Mouse (Mus musculus) retina, postnatal 7 days (tissue): ENCODE measurements around the gene 5730596B20Rik.

Experiments
- DNase-seq: peaks from one replicate; pipeline ENCODE4 v3.0.0-alpha.2; 2012; ENCODE audit warnings: low read depth, low spot score

Gene 5730596B20Rik

DNA sequence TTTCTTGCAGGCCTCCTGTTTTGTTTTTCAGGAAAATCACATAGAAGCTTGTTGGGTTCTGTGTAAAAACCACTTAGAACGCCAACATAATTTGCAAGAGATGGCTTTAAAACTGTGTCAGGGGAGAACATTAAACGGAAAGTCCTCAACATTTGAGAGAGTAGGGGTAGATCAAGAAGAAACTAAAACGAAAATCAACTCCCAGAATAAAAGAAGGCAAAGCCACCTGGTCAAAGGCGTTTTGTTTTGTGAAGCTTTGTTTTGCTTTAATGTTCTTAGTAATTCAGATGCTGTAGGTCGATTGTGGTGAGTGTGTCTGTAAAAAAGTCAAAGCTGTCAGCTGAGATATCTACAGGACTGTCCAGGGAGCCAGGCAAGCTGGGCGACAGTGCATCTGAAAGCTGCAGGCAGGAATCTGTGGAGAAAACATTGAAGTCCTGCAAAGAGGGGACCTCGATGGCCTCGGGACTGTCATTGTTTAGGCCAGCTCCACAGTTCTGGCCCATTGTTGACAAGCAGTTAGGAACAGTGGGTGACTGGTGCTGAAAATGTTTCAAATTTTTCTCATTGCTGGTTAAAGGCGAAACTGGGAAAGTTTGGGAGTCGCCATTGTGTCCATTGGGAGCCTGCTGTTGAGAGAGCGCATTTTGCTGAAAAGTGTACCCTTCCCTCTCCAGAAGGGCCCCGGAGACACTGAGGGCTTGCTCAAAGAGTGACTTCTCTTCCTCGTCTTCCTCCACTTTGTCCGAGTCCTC lies 14.5 kb upstream of the 5730596B20Rik start:
- DNase-seq: no peak

DNA sequence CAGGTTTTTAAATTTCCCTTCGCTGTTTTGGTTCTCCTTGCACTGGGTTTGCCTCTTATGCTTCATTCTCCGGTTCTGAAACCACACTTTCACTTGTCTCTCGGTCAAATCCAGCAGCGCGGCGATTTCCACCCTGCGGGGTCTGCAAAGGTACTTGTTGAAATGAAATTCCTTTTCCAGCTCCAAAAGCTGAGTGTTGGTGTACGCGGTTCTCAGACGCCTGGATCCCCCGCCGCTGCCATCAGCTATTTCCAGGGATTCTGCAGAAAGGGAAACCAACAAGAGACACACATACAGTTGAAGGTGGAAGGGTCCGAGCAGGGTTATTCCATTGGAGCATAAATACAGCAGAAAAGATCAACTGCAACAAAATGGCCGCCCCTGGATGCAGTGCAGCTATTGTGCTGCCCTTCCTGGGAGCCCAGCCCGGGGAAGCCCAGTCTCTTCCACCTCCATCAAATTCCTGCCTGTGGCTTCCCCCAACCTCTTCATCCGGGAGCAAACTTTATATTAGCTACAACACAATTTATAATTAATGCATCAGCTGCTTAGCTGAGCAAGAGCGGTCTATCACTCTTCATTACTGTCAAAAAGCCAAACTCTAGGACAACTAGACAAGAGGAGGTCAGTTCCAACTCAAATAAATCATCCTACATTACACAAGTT lies 13.8 kb upstream of the 5730596B20Rik start:
- no peak for DNase-seq

DNA sequence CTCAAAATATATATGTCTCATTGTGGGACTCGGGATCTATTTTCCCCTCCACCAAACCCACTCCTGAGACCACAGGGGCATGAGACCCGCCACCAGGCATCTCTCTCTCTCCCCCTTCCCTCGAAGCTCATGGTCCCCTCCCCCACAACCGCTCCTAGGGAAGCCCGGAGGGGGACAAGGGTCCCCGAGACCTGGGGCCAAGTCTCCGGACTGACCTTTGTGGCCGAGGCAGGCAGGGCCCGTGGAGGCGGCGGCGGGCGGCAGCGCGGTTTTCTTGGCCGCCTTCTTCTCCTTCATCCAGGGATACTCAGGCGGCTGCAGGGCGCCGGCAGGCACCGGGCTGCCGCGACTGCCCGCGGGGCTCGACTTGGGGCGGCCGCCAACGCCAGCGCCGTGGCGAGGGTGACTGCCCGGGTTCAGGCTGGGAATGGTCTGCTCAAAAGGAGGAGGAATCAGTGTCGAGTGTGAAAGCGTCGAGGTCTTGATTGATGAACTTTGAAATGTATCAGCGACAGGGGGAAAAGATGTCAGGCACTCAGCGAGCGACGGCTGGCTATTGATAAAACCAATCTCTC lies 13.2 kb upstream of the 5730596B20Rik start:
- no peak for DNase-seq

DNA sequence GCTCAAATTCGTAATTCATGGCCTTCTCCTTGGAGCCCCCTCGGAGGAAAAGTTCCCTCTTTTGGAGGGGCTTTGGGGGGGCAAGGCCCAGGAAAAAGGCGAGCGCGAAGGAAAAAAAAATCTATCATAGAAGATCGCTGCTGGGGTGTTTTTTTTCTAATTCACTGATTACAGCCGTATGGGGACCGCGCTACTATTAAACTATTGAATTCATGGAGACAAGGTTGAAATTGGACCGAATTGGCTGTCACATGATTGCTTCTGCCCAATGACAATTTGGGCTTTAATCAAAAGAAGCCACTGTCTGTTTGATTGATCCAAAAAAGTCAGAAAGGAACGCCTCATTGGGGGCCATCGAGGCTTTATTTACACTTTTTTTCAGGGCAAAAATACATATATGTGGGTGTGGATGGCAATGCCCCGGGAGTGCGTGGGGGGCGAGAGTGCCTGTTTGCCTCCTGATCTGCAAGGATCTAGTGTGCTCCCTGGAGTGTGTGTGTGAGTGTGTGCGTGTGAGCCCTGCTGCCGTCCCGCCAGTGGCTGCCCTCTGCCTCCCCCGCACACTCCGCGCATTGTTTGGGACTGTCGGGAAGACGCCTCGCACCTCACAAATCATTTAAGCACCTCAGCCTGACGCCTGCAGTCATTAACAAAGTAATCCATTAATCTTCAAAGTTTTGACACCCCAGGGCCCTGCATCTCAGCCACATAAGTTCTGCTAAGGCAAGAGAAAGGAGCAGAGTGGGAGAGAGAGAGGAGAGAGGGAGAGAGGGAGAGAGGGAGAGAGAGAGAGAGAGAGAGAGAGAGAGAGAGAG lies 12.5 kb upstream of the 5730596B20Rik start, which contains the start of gene Hoxa2:
Gene Hoxa2 (minus strand): TSS at position 206 of the 815 bp plus-strand sequence.
- DNase-seq: no peak

- DNase-seq: no peak
Measured at GRCm38 (mm10) chr6:52165441-52166370, 11.6 kb upstream of the 5730596B20Rik start.

GRCm38 (mm10) chr6:52166431-52167077 lies 10.7 kb upstream of the 5730596B20Rik start:
- DNase-seq: no peak

DNA sequence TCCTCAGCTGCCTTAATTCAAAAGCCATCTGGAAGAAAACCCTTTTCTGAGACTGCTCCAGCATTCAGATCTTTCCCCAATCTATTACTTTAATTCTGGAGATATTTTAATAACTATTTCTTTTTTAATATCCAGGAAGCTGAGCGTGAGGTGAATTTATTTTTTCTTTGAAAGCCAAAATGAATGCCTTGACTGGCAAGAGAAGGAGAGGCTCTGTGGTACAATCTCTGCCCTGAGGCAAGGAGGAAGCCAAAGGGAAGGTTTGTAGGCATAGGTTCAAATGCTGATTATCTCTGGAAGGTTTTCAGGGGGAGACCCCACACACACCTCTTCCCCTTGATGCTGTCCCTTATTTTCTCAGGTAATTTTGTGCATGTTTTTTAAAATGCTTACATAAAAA lies 10.1 kb upstream of the 5730596B20Rik start:
- DNase-seq: no peak

DNA sequence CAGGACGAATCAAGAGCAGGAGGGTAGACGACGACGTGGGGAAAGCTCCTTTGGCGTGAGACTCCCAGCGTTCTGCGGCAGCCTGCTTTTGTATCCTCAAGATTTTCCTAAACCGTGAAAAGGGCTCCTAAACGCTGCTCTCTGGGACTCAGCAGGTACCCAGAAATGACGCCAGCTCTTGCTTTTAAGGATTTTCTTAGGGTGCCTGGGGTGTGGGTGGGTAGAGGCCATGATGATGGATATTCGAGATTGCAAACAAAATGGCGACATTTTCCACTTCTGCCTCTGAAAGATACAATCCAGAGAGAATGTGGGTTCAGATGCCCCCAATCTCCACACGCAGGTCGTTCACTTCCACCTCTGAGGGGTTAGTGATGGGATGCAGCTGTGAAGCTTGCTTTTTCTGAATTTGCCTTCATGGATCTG lies 9.5 kb upstream of the 5730596B20Rik start:
- no peak for DNase-seq

- DNase-seq: no peak
Measured at GRCm38 (mm10) chr6:52168191-52169055, 8.9 kb upstream of the 5730596B20Rik start.

DNA sequence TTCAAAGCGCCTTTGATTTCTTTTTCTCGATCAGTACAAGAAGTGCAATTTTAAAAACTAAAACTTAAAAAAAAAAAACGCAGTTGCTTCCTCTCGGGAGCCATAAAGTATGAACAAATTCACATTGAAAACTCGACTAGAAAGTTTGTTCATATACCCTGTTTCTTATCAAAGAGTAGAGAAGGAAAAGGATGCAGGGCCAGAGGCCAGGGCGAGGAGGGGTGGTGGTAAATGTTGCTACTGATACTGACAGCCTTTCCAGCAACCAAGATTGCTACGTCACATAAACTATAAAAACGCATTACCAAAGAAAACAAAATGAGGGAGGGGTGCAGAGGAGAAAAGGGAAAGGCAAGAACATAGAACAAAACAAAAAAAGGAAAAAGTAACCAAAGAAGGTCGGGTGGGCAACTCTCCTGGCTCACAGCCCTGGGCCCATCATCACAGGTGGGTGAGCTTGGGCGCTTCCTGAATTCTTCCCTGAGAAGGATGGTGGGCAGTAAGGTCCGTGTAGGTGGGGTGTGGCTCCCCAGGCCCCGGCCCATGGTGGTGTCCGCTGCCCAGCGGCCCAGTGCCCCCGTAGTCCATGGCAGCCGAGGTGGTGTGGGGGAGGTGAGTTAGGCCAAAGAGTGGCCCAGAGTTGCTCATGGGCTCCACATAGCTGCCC lies 7.7 kb upstream of the 5730596B20Rik start:
- no peak for DNase-seq

DNA sequence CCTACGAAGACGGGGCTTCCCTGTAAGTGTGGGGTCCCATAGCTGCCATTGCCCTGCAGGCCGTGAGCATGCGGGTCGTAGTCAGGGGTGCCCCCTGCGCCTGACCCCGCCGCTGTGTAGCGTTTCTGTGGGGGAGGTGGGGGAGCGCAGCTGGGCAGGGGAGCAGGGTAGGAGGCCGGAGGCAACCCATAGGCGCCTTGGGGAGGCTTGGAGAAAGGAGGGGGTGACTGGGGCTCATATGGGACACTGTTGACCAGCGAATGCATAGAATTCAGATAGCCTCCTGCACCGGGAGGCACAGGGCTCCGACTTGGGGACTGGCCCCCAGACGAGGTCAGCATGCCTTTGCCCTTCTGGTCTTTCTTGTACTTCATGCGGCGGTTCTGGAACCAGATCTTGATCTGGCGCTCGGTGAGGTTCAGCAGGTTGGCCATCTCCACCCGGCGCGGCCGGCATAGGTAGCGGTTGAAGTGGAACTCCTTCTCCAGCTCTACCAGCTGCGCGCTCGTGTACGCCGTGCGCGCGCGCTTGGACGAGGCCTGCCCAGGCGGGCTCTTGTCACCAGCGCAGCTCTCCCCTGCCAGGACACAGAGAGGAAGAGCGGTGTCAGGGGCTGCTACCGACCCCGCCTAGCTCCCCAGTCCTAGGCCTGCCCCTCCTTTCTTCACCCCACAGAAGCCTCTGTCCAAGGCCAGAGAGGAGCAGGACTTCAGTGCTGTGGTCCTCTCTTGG lies 7.0 kb upstream of the 5730596B20Rik start:
- no peak for DNase-seq

GRCm38 (mm10) chr6:52170898-52171223 lies 6.4 kb upstream of the 5730596B20Rik start:
- DNase-seq: no peak

DNA sequence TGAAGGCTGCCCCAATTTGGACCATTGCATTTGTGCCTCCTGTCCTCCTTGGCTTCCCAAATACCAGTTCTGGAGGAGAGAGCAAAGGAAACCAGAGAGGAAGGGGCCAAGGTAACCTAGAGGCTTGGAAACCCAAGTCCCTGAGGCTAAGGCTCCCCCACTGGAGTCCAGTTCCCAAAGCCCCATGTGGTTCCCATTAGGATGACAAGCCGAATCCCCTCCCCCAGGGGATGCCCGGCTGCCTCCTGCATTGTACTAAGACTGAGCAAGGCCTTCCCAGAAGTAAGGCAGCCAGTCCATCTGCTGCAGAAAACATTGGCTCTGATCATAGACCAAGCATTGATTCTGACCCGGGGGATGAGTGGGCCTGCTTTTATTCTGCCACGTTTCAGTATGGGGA lies 6.0 kb upstream of the 5730596B20Rik start:
- DNase-seq: no peak

- DNase-seq: no peak
Measured at GRCm38 (mm10) chr6:52171938-52172337, 5.4 kb upstream of the 5730596B20Rik start.

DNA sequence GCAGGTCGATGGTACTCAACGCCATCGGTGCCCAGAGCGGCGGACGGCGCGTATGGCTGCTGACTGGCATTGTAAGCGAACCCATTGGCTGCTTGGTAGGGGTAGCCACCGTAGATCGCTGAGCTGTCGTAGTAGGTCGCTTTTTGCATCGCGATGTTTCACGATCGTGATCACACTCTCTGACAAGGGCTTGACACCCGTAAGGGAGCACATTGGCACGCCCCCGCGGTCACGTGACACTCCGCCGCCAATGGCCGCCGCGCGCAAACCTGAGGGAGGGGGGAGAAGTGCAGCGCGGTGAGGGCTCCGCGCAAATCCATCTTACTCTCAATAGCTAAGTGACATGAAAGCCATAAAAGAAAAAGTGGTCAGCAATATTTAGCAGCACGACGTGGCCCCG lies 4.8 kb upstream of the 5730596B20Rik start:
- no peak for DNase-seq

DNA sequence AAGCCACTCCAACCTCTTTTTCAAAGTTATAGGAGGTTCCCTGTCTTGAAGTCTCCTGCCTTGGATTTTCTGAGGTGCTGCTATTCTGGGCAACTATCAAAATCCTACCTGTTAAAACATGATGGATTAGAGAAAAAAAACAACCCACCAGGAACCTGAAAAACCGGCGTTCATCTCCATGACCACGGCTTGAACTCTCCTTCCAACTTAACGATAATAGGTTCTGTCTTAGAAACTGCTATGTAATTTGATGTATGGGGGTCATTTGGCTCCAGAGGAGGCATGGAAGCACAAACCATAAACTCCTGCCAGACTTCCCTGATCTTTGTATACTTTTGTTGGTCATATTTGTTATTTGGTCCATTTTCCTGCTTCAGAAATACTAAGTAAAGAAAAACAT lies 3.6 kb upstream of the 5730596B20Rik start:
- no peak for DNase-seq

DNA sequence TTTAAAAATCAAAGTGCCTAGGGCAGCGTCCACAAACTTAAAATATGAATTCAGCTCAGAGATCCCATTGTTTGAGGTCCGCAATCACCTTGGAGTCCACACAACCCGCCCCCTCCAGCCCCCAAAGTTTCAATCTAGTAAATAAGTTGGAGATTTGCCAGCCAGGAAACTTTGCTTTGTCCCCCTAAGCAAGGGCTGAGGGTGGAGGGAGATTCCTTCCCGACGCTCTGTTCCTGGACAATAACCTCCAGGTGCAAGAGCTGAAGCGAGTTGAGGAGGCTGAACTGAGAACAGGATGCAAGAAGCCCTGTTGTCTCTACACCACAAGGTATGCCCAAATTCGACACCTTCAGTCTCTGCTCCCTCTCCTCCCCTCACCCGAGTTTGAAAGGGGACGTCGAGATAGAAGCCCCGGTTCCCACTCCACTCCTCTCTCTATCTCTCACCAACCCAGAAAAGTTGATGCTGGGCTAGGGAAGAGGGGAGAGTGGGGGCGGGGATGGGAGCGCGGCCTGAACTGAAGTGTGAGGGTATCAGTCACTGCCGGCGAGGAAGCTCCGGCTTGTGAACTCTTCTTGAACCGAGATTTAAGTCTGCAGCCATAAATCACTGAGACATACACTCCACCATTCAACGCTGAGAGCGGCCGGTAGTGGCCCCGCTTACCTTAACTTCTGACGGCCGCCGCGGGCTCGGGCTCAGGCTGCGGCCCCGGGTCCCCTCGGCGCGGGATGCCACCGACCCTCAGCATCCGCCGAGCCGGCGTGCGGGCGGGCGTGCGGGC lies 2.1 kb upstream of the 5730596B20Rik start:
- no peak for DNase-seq
